Mouse (Mus musculus) cerebellum, adult 8-10 months (tissue): ENCODE results near the gene Por.

Experiments used
- DNase-seq: peaks from one replicate; pipeline ENCODE4 v3.0.0; 2022

The Por gene

GRCm38 (mm10) chr5:135703431-135703830, 33.6 kb downstream of the Por start:
- DNase-seq = no peak

- DNase-seq = no peak
These were observed 35.5 kb downstream of the Por start for GRCm38 (mm10) chr5:135705383-135705782.

GRCm38 (mm10) chr5:135707039-135707438, 37.2 kb downstream of the Por start:
- DNase-seq = no peak

- DNase-seq = no peak
These were observed 38.0 kb downstream of the Por start for GRCm38 (mm10) chr5:135707855-135708254.

- no peak for DNase-seq
These were observed 39.9 kb downstream of the Por start for GRCm38 (mm10) chr5:135709716-135710115.

- no peak for DNase-seq
These were observed 40.9 kb downstream of the Por start for GRCm38 (mm10) chr5:135710599-135711214.

GRCm38 (mm10) chr5:135711582-135712355, 41.9 kb downstream of the Por start:
- DNase-seq = no peak

- DNase-seq = no peak
These were observed 43.0 kb downstream of the Por start for GRCm38 (mm10) chr5:135712803-135713202.

- DNase-seq = peak; percentile 39
These were observed 43.8 kb downstream of the Por start for GRCm38 (mm10) chr5:135713441-135714218.

GRCm38 (mm10) chr5:135715624-135716023, 45.8 kb downstream of the Por start:
- DNase-seq = no peak

- DNase-seq = no peak
These were observed 49.8 kb downstream of the Por start for GRCm38 (mm10) chr5:135719586-135720120.

- DNase-seq = no peak
These were observed 50.3 kb downstream of the Por start for GRCm38 (mm10) chr5:135720121-135720520.

GRCm38 (mm10) chr5:135721076-135721475, 51.2 kb downstream of the Por start:
- DNase-seq = no peak

- DNase-seq = peak; percentile 46
These were observed 52.3 kb downstream of the Por start for GRCm38 (mm10) chr5:135722121-135722520.

GRCm38 (mm10) chr5:135723165-135723751, 53.4 kb downstream of the Por start:
- no peak for DNase-seq

- DNase-seq = no peak
These were observed 54.9 kb downstream of the Por start for GRCm38 (mm10) chr5:135724536-135725322.

GRCm38 (mm10) chr5:135725391-135725841, 55.6 kb downstream of the Por start:
- no peak for DNase-seq

GRCm38 (mm10) chr5:135725991-135726390, 56.2 kb downstream of the Por start:
- DNase-seq = no peak

GRCm38 (mm10) chr5:135726641-135727346, 57.0 kb downstream of the Por start:
- no peak for DNase-seq

GRCm38 (mm10) chr5:135727871-135728270, 58.0 kb downstream of the Por start:
- DNase-seq = no peak

- DNase-seq = no peak
These were observed 58.5 kb downstream of the Por start for GRCm38 (mm10) chr5:135728361-135728760.
